Mouse (Mus musculus): ENCODE measurements at regions not wholly inside any gene's neighbourhood (a gene's known extent, or its start where the extent isn't known, plus 50 kb on each side); places are given as distances from the start of the nearest gene placed in this dataset.

DNA sequence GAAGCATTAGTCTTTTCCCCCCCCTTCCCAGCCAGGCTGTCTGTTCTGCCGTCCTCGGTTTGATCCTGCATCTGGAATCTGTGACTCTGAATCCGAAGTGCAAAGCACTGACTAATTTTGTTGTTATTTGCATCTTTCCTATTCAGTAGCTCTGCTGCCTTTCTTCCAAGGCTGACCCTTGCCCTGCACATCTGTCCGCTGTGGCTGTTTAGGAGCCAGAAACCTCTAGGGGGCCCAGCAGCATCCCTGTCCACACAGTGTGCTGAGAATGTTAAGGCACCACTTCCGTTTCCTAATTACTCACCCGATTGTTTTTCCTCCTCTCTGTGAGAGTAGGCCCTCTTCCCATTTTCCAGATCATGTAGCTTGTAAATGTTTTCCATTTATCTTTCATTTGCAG is 668.1 kb upstream of the Tenm4 start:
- DNase-seq (ENCODE audit: low spot score) (peak; percentile 11), ATAC-seq (replicated peaks; ENCODE audit: low FRiP score, low read depth) (no peak)
- Histone ChIP-seq H3K9ac (ENCODE audit: low read depth, low read length) (no peak overlapping the region), H3K27ac (no peak overlapping the region), H3K27me3 (ENCODE audit: insufficient read depth, low read length) (no peaks in the 10 kb centered on the region), H3K4me1 (replicated peaks; ENCODE audit: insufficient read depth, low read length) (no peaks in the 10 kb centered on the region), H3K4me3 (replicated peaks; ENCODE audit: low read depth, low read length) (no peak overlapping the region), H3K9me3 (replicated peaks; ENCODE audit: low read length) (no peaks in the 10 kb centered on the region), H3K36me3 (ENCODE audit: insufficient read depth, low read length) (no peaks in the 10 kb centered on the region), H3K4me2 (ENCODE audit: low read length) (no peak overlapping the region)
- 33% methylated on average over 6 of the region's 6 CpGs for WGBS
- TF ChIP-seq CTCF (IDR thresholded peaks at IDR 0.05; ENCODE audit: low read depth), result peak; percentile 30; the same call in 1 of the 2 replicates

DNA sequence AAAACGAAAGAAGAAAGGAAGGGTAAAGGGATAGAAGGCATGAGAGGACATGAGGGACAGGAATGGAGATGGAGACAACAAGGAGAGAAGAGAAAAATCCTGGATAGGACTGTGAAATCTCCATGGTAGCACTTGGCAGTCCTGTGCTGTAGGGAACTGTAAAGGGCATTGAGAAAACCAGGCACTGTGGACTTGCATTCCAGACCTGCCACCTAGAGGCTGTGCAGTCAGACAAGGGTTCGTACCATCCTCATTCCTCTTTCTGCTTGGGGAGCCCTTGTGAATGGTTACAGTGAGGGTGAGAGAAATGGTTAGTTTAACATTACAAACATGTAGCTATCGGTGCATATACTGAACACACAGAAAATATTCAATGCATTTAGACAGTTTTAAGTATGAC is 623.8 kb upstream of the Tenm4 start:
- Histone ChIP-seq H3K9me3 (replicated peaks; ENCODE audit: low read length) (no peaks in the 10 kb centered on the region), H3K9ac (ENCODE audit: low read depth, low read length) (no peak overlapping the region), H3K4me3 (replicated peaks; ENCODE audit: low read depth, low read length) (no peak overlapping the region), H3K4me1 (replicated peaks; ENCODE audit: insufficient read depth, low read length) (no peaks in the 10 kb centered on the region), H3K4me2 (ENCODE audit: low read length) (no peak overlapping the region), H3K27me3 (ENCODE audit: insufficient read depth, low read length) (no peaks in the 10 kb centered on the region), H3K36me3 (ENCODE audit: insufficient read depth, low read length) (no peaks in the 10 kb centered on the region), H3K27ac (no peak overlapping the region)
- TF ChIP-seq CTCF (IDR thresholded peaks at IDR 0.05; ENCODE audit: low read depth), result no peak; the same call in 1 of the 2 replicates
- 71% methylated on average over 3 of the region's 3 CpGs for WGBS
- DNase-seq (ENCODE audit: low spot score), result no peak
- ATAC-seq (replicated peaks; ENCODE audit: low FRiP score, low read depth), result no peak

DNA sequence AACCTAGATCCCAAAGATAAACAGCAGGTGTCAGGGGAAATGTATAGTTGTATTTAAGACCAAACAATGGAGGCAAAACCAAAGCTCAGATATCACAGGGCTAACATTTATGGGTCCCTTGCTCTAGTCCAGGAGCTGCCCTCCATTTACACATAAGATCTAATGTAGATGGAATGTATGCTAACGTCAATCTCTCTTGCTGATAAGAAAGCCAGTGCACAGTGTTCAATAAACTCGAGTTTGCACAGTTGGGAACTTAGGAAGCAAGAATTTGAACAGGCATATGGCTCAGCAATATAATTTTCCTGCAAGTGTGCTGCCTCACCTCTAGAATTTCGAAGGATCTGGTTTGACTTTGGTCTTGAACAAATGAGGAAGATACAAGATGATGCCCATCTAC is 620.9 kb upstream of the Tenm4 start:
- no peak for DNase-seq (ENCODE audit: low spot score)
- H3K9me3 ChIP-seq (replicated peaks; ENCODE audit: low read length), result no peaks in the 10 kb centered on the region
- H3K27me3 ChIP-seq (ENCODE audit: insufficient read depth, low read length), result no peaks in the 10 kb centered on the region
- H3K4me2 ChIP-seq (ENCODE audit: low read length), result no peak overlapping the region
- H3K27ac ChIP-seq, result no peak overlapping the region
- H3K4me3 ChIP-seq (replicated peaks; ENCODE audit: low read depth, low read length), result no peak overlapping the region
- no peaks in the 10 kb centered on the region for H3K36me3 ChIP-seq (ENCODE audit: insufficient read depth, low read length)
- no peak for TF ChIP-seq CTCF (IDR thresholded peaks at IDR 0.05; ENCODE audit: low read depth)
- 57% methylated on average over 3 of the region's 3 CpGs for WGBS
- no peak for ATAC-seq (replicated peaks; ENCODE audit: low FRiP score, low read depth)
- H3K9ac ChIP-seq (ENCODE audit: low read depth, low read length), result no peak overlapping the region
- H3K4me1 ChIP-seq (replicated peaks; ENCODE audit: insufficient read depth, low read length), result no peaks in the 10 kb centered on the region

DNA sequence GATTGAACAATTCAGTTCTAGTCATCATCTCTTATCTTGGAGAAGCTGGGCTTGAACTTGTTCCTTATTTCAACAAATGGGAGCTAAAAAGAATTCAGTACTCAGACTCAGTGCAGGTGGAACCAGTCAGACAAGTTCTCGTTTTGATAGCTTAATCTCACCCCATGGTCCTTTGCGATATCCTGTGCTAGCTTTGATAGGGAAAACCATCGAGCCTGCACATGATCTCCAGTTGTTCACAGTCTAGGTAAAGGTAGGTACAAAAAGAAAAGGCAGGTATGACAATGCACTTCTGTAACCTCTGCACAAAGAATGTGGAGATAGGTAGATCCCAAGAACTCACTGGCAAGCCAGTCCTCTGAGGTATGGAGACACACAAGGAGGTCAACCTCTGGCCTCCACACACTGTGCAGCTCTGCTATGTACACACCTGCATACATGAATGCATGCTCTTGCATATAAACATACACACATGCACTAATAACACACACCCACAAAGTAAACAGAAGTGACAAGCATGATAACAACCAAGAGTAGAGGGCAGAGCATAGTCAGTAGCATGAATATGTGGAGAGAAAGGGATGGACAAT is 619.2 kb upstream of the Tenm4 start:
- WGBS, result 80% methylated on average over 3 of the region's 3 CpGs
- no peaks in the 10 kb centered on the region for H3K4me1 ChIP-seq (replicated peaks; ENCODE audit: insufficient read depth, low read length)
- no peak overlapping the region for H3K4me3 ChIP-seq (replicated peaks; ENCODE audit: low read depth, low read length)
- ATAC-seq (replicated peaks; ENCODE audit: low FRiP score, low read depth) (no peak), DNase-seq (ENCODE audit: low spot score) (no peak)
- H3K27me3 ChIP-seq (ENCODE audit: insufficient read depth, low read length), result no peaks in the 10 kb centered on the region
- H3K36me3 ChIP-seq (ENCODE audit: insufficient read depth, low read length), result no peaks in the 10 kb centered on the region
- no peaks in the 10 kb centered on the region for H3K9me3 ChIP-seq (replicated peaks; ENCODE audit: low read length)
- H3K9ac ChIP-seq (ENCODE audit: low read depth, low read length), result no peak overlapping the region
- H3K4me2 ChIP-seq (ENCODE audit: low read length), result no peak overlapping the region
- no peak overlapping the region for H3K27ac ChIP-seq
- TF ChIP-seq CTCF (IDR thresholded peaks at IDR 0.05; ENCODE audit: low read depth), result no peak

DNA sequence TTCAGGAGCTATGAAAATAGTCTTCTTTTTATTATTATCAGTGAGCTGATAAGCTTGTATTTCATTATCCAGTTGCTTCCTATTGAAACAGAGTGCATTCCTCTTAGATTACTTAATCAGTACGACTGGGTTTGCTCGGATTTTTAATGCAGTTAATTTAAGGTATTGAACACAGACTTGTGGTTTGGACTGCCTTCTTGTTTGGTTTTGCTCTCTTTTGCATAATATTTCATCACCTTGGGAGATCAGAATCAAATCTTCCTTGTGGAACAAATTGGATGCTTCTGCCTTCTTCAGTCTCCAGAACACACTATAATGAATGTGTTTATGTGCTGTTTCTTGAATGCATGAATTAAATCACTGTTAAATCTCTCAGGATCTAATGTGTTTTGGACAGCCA is 612.5 kb upstream of the Tenm4 start:
- WGBS, result 66% methylated on average over 2 of the region's 2 CpGs
- no peaks in the 10 kb centered on the region for H3K27me3 ChIP-seq (ENCODE audit: insufficient read depth, low read length)

DNA sequence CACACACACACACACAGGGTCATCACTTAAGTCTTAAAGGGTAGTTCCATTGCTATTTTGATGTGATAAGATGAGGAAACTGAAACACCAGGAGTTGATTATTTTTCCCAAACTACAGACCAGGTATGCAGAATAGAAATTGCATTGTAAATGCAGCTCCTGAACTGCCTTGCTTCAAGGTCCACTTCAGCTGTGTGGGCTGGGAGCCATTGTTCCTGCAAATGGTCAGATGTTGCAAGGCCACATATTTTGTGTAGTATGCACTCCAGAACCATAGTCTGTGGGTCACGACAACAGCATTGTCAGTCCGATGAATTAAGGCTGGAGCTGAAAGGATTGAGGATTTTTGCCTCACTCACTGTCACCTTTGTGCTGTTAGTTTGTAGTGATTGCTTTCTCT is 592.4 kb upstream of the Tenm4 start:
- TF ChIP-seq CTCF (IDR thresholded peaks at IDR 0.05; ENCODE audit: low read depth), result no peak
- 92% methylated on average over 2 of the region's 2 CpGs for WGBS
- no peak for DNase-seq (ENCODE audit: low spot score)

More for the DNA sequence above, 612.5 kb upstream of the Tenm4 start:
- no peak for ATAC-seq (replicated peaks; ENCODE audit: low FRiP score, low read depth)
- no peak for DNase-seq (ENCODE audit: low spot score)
- H3K9me3 ChIP-seq (replicated peaks; ENCODE audit: low read length), result no peaks in the 10 kb centered on the region
- H3K27ac ChIP-seq, result no peak overlapping the region
- no peak overlapping the region for H3K9ac ChIP-seq (ENCODE audit: low read depth, low read length)
- H3K36me3 ChIP-seq (ENCODE audit: insufficient read depth, low read length), result no peaks in the 10 kb centered on the region
- no peak for TF ChIP-seq CTCF (IDR thresholded peaks at IDR 0.05; ENCODE audit: low read depth)
- no peaks in the 10 kb centered on the region for H3K4me1 ChIP-seq (replicated peaks; ENCODE audit: insufficient read depth, low read length)
- no peak overlapping the region for H3K4me3 ChIP-seq (replicated peaks; ENCODE audit: low read depth, low read length)
- no peak overlapping the region for H3K4me2 ChIP-seq (ENCODE audit: low read length)

DNA sequence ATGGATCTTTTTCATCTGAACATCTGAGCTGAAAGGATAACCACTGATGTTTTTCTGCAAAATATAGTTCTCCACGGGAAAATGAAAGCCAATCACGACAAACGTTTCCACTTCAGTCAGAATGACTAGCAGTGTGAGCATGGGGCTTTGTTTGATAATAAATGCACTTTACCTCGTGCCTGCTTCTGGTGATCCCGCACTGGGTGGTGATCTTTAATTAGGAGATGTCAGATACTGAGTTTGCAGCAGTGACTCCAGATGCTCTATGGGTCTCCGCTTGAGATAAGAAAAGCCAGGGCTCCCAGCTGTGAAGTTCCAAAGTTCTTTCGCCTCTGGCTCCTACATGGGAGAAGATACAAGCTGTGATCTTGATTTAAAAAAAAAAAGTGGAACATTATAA is 589.7 kb upstream of the Tenm4 start:
- Histone ChIP-seq H3K9ac (ENCODE audit: low read depth, low read length) (no peak overlapping the region), H3K4me1 (replicated peaks; ENCODE audit: insufficient read depth, low read length) (no peaks in the 10 kb centered on the region), H3K4me3 (replicated peaks; ENCODE audit: low read depth, low read length) (no peak overlapping the region), H3K9me3 (replicated peaks; ENCODE audit: low read length) (no peaks in the 10 kb centered on the region), H3K4me2 (ENCODE audit: low read length) (no peak overlapping the region), H3K27me3 (ENCODE audit: insufficient read depth, low read length) (no peaks in the 10 kb centered on the region), H3K27ac (no peak overlapping the region), H3K36me3 (ENCODE audit: insufficient read depth, low read length) (no peaks in the 10 kb centered on the region)
- no peak for DNase-seq (ENCODE audit: low spot score)
- no peak for TF ChIP-seq CTCF (IDR thresholded peaks at IDR 0.05; ENCODE audit: low read depth)
- no peak for ATAC-seq (replicated peaks; ENCODE audit: low FRiP score, low read depth)
- whole genome bisulfite sequencing, result 77% methylated on average over 7 of the region's 7 CpGs

More for the DNA sequence above, 592.4 kb upstream of the Tenm4 start:
- ATAC-seq (replicated peaks; ENCODE audit: low FRiP score, low read depth), result no peak
- Histone ChIP-seq H3K9ac (ENCODE audit: low read depth, low read length) (no peak overlapping the region), H3K4me3 (replicated peaks; ENCODE audit: low read depth, low read length) (no peak overlapping the region), H3K27ac (no peak overlapping the region), H3K36me3 (ENCODE audit: insufficient read depth, low read length) (no peaks in the 10 kb centered on the region), H3K27me3 (ENCODE audit: insufficient read depth, low read length) (no peaks in the 10 kb centered on the region), H3K4me2 (ENCODE audit: low read length) (no peak overlapping the region), H3K9me3 (replicated peaks; ENCODE audit: low read length) (no peaks in the 10 kb centered on the region), H3K4me1 (replicated peaks; ENCODE audit: insufficient read depth, low read length) (no peaks in the 10 kb centered on the region)

Measured in kidney, postnatal 0 days (tissue).